Mouse (Mus musculus): ENCODE data around the gene Itga2b. TPM values are rescaled to one million over a fixed set of nuclear protein-coding genes. Genes with fewer than 3 reads are reported as not detected.

Gene Itga2b
- polyA plus RNA-seq, 1 experiment from 2014 or later = 5.8 TPM

Small RNA genes lying within 50 kb of the gene (microRNA-seq; reads per million reads assigned to microRNA genes)
- not detected for gene Mir6930

Other genes starting within 250 kb of the Itga2b start
- gene Hdac5, start 240.0 kb downstream of the Itga2b start, polyA plus RNA-seq (2016; fragmentation: Nextera tagmentation; extraction: Ambion mirVana) = 57.3 and 68.9 TPM in 2 replicates
- 25.8 and 27.3 TPM in 2 replicates for gene BC030867, start 221.2 kb downstream of the Itga2b start, polyA plus RNA-seq (2016; fragmentation: Nextera tagmentation; extraction: Ambion mirVana)
- gene Asb16, start 201.4 kb downstream of the Itga2b start, polyA plus RNA-seq (2016; fragmentation: Nextera tagmentation; extraction: Ambion mirVana) = 0.05 TPM in 1 of 2 replicates, not detected in the other
- 51.3 and 60.5 TPM in 2 replicates for gene Tmub2, start 185.2 kb downstream of the Itga2b start, polyA plus RNA-seq (2016; fragmentation: Nextera tagmentation; extraction: Ambion mirVana)
- 13.9 and 16.5 TPM in 2 replicates for gene Atxn7l3, start 173.5 kb downstream of the Itga2b start, polyA plus RNA-seq (2016; fragmentation: Nextera tagmentation; extraction: Ambion mirVana)
- 89.6 and 90.3 TPM in 2 replicates for gene Ubtf, start 150.4 kb downstream of the Itga2b start, polyA plus RNA-seq (2016; fragmentation: Nextera tagmentation; extraction: Ambion mirVana)
- 33.8 and 33.9 TPM in 2 replicates for gene Slc4a1, start 103.9 kb downstream of the Itga2b start, polyA plus RNA-seq (2016; fragmentation: Nextera tagmentation; extraction: Ambion mirVana)
- gene Rundc3a, start 76.7 kb downstream of the Itga2b start, polyA plus RNA-seq (2016; fragmentation: Nextera tagmentation; extraction: Ambion mirVana) = 21.5 and 40.7 TPM in 2 replicates
- 234 and 249 TPM in 2 replicates for gene Slc25a39, start 62.2 kb downstream of the Itga2b start, polyA plus RNA-seq (2016; fragmentation: Nextera tagmentation; extraction: Ambion mirVana)
- 63.5 and 77.1 TPM in 2 replicates for gene Grn, start 39.8 kb downstream of the Itga2b start, polyA plus RNA-seq (2016; fragmentation: Nextera tagmentation; extraction: Ambion mirVana)
- gene Fam171a2, start 22.4 kb downstream of the Itga2b start, polyA plus RNA-seq (2016; fragmentation: Nextera tagmentation; extraction: Ambion mirVana) = 3.0 and 4.0 TPM in 2 replicates
- 65.5 and 73.8 TPM in 2 replicates for gene Gpatch8, start 86.3 kb upstream of the Itga2b start, polyA plus RNA-seq (2016; fragmentation: Nextera tagmentation; extraction: Ambion mirVana)
- gene Gm11627, start 109.3 kb upstream of the Itga2b start, polyA plus RNA-seq (2016; fragmentation: Nextera tagmentation; extraction: Ambion mirVana) = 11.1 and 12.6 TPM in 2 replicates
- 26.5 and 27.9 TPM in 2 replicates for gene Fzd2, start 134.3 kb upstream of the Itga2b start, polyA plus RNA-seq (2016; fragmentation: Nextera tagmentation; extraction: Ambion mirVana)
- gene Meioc, start 193.6 kb upstream of the Itga2b start, polyA plus RNA-seq (2016; fragmentation: Nextera tagmentation; extraction: Ambion mirVana) = 0.16 and 0.41 TPM in 2 replicates
- 59.5 and 63.2 TPM in 2 replicates for gene Ccdc43, start 227.7 kb upstream of the Itga2b start, polyA plus RNA-seq (2016; fragmentation: Nextera tagmentation; extraction: Ambion mirVana)

All from midbrain, embryonic 10.5 days (tissue).